Mouse (Mus musculus) hindbrain, embryonic 15.5 days (tissue): ENCODE results near the gene Mrps26. TPM values are rescaled to one million over a fixed set of nuclear protein-coding genes. Genes with fewer than 3 reads are reported as not detected.
A peak's percentile ranks its signal among the peaks of the same experiment; 100 is the strongest.
"Not testable (repeated sequence)": the region's sequence is repeated elsewhere in the genome, so short reads cannot be mapped to it uniquely, and the experiment has no call there.

Experiments
- ATAC-seq: fragments of 200-750 bp; cut with Nextera tagmentation; 2 replicates; pipeline ENCODE4 v1.8.0; 2017; ENCODE audit warnings: low read depth, moderate number of reproducible peaks, moderate TSS enrichment; ENCODE audit not compliant: low FRiP score
- H3K27ac ChIP-seq: fragments of 300-500 bp; sonication (generic); replicated peaks from 2 replicates; pipeline ENCODE4 v1.5.1; 2015; ENCODE audit warnings: mild to moderate bottlenecking, inconsistent platforms
- H3K27me3 ChIP-seq: fragments of 300-500 bp; sonication (generic); 2 replicates; pipeline ENCODE4 v1.6.1; 2015; ENCODE audit warnings: control low read depth, inconsistent platforms
- H3K36me3 ChIP-seq: fragments of 300-500 bp; sonication (generic); 2 replicates; pipeline ENCODE4 v1.6.1; 2015; ENCODE audit warnings: control low read depth, inconsistent platforms
- H3K4me1 ChIP-seq: fragments of 300-500 bp; sonication (generic); replicated peaks from 2 replicates; pipeline ENCODE4 v1.6.1; 2015; ENCODE audit warnings: control low read depth, inconsistent platforms
- H3K4me2 ChIP-seq: fragments of 300-500 bp; sonication (generic); 2 replicates; pipeline ENCODE4 v1.6.1; 2015; ENCODE audit warnings: moderate library complexity, mild to moderate bottlenecking, inconsistent platforms
- H3K4me3 ChIP-seq: fragments of 300-500 bp; sonication (generic); 2 replicates; pipeline ENCODE4 v1.5.1; 2015; ENCODE audit warnings: mild to moderate bottlenecking, inconsistent platforms
- H3K9ac ChIP-seq: fragments of 300-500 bp; sonication (generic); 2 replicates; pipeline ENCODE4 v1.6.1; 2015; ENCODE audit warnings: inconsistent platforms
- H3K9me3 ChIP-seq: fragments of 300-500 bp; sonication (generic); 2 replicates; pipeline ENCODE4 v1.6.1; 2016; ENCODE audit warnings: control low read depth, inconsistent platforms
- WGBS: fragments of 180-500 bp; shearing (Covaris S2); methylation state at CpG from one replicate; pipeline ENCODE4 v1.1.7; 2015; 5-methylcytosine and 5-hydroxymethylcytosine counted together
- polyA plus RNA-seq: library from polyadenylated mRNA; unstranded; fragments of >200 nt; fragmentation: Nextera tagmentation; extraction: Ambion mirVana; gene quantifications from 2 replicates; pipeline ENCODE4 v1.2.1, GENCODE M21; 2015

The Mrps26 gene
- polyA plus RNA-seq, 1 experiment from 2014 or later: 100 TPM

GRCm38 (mm10) chr2:130540266-130540665 is 23.3 kb upstream of the Mrps26 start:
- no peak overlapping the region for H3K4me2 ChIP-seq
- no peaks in the 10 kb centered on the region for H3K4me1 ChIP-seq
- peaks cover 90% of the 10 kb centered on the region for H3K36me3 ChIP-seq
- no peak overlapping the region for H3K27ac ChIP-seq
- H3K4me3 ChIP-seq: no peak overlapping the region
- 90% methylated on average over 9 of the region's 9 CpGs for WGBS
- no peak for ATAC-seq
- no peaks in the 10 kb centered on the region for H3K27me3 ChIP-seq
- H3K9ac ChIP-seq: no peak overlapping the region
- H3K9me3 ChIP-seq: no peaks in the 10 kb centered on the region

DNA sequence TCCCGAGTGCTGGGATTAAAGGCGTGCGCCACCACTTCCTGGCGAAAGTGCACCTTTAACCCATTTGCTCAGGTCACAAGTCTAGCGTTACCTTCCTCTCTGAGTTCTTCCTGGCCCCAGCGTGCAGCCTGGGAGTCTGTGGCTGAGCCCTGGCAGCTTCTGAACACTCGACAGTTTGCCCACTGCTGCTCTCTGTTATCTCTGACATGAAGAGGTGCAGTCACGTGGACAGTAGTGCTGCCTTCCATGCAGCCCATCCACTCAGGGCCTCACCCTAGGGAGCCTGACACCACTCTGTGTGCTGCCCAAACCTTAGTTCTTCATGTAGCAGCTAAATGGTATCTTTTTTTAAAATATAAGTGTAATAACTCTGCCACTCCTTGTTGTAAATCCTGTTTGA is 16.6 kb upstream of the Mrps26 start:
- ATAC-seq: no peak
- Histone ChIP-seq H3K36me3 (peaks cover 80% of the 10 kb centered on the region), H3K27ac (no peak overlapping the region), H3K4me3 (no peak overlapping the region), H3K9me3 (no peaks in the 10 kb centered on the region), H3K4me2 (no peak overlapping the region), H3K9ac (no peak overlapping the region), H3K4me1 (no peaks in the 10 kb centered on the region), H3K27me3 (no peaks in the 10 kb centered on the region)
- WGBS: 94% methylated on average over 8 of the region's 8 CpGs

DNA sequence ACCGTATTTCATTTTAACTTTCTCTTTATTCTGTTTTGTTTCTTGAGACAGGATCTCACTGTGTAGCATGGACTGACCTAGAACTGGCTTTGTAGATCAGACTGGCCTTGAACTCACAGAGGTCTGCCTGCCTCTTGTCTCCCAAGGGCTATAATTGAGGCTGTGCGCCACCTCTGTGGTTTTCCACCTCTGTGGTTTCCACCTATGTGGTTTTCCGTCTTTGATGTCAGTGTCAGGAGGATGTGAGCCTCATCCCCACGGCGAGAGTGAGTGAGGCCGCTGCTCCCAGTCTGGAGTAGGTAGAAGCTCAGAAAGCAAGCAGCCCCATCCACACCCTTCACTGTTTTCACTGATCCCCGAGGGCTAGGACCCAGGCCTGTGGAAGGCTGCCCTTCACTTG is 8.7 kb upstream of the Mrps26 start:
- no peak overlapping the region for H3K27ac ChIP-seq
- H3K9ac ChIP-seq: no peak overlapping the region
- H3K36me3 ChIP-seq: peaks cover 50% of the 10 kb centered on the region
- no peak overlapping the region for H3K4me2 ChIP-seq
- WGBS: 92% methylated on average over 7 of the region's 7 CpGs
- no peaks in the 10 kb centered on the region for H3K9me3 ChIP-seq
- no peaks in the 10 kb centered on the region for H3K27me3 ChIP-seq
- no peak for ATAC-seq
- no peak overlapping the region for H3K4me3 ChIP-seq
- H3K4me1 ChIP-seq: no peaks in the 10 kb centered on the region

DNA sequence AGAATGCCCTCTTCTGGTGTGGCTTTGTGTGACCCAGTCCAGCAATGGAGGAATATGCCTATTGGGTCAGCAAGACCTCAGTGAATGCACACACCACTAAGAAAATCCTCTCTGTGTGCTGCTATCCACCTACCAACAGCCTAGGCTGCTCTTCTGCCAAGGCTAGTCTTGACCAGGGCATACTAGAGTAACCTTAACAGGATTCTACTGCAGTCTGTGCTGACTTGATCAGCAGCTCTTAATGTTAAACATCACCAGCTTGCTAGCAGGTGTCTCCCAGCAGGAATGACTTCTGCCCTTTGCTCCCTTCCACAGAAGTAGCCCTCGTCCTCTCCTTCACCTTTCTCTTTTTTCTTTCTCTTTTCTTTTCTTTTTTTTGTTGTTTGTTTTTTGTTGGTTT is 7.2 kb upstream of the Mrps26 start:
- Histone ChIP-seq H3K9ac (no peak overlapping the region), H3K36me3 (peaks cover 43% of the 10 kb centered on the region), H3K27ac (no peak overlapping the region), H3K27me3 (no peaks in the 10 kb centered on the region), H3K4me3 (no peak overlapping the region), H3K4me1 (no peaks in the 10 kb centered on the region), H3K4me2 (no peak overlapping the region), H3K9me3 (no peaks in the 10 kb centered on the region)
- no peak for ATAC-seq
- 100% methylated on average over 1 of the region's 1 CpGs for WGBS

DNA sequence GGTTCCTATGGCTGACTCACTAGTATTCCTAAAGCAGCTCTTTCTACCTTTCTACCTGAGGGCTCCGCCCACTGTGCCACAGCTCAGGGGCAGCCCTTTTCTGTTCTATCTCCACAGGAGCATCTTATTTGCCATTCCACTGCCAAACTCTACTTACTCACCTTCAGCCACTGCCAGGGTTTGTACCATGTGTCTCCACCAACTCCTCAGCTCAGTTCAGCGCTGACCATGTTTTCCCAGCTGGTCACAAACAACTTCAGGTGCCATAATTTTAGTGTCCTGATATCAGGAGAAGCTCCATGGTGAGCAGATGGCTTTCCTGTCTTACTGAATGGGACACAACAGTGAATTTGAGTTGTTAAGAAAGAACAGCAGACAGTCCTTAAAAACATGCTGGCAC is 6.1 kb upstream of the Mrps26 start:
- H3K9ac ChIP-seq: no peak overlapping the region
- no peak overlapping the region for H3K4me2 ChIP-seq
- H3K4me1 ChIP-seq: no peaks in the 10 kb centered on the region
- no peaks in the 10 kb centered on the region for H3K27me3 ChIP-seq
- ATAC-seq: no peak
- no peaks in the 10 kb centered on the region for H3K9me3 ChIP-seq
- no peak overlapping the region for H3K27ac ChIP-seq
- H3K4me3 ChIP-seq: no peak overlapping the region
- peaks cover 35% of the 10 kb centered on the region for H3K36me3 ChIP-seq
- 97% methylated on average over 2 of the region's 2 CpGs for WGBS

DNA sequence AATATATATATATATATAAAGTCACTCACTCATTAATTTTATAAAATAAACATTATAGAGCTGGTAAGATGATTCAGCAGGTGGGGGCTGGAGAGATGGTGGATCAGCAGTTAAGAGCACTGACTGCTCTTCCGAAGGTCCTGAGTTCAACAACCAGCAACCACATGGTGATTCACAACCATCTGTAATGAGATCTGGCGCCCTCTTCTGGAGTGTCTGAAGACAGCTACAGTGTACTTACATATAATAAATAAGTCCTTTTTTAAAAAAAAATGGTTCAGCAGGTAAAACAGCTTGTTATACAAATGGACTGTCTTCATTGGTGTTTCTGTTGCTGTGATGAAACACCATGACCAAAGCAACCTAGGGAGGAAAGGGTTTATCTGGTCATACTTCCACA is 5.5 kb upstream of the Mrps26 start:
- Histone ChIP-seq H3K9ac (no peak overlapping the region), H3K27me3 (no peaks in the 10 kb centered on the region), H3K9me3 (no peaks in the 10 kb centered on the region), H3K4me3 (no peak overlapping the region), H3K27ac (no peak overlapping the region), H3K4me1 (peaks cover 5% of the 10 kb centered on the region), H3K4me2 (no peak overlapping the region), H3K36me3 (peaks cover 33% of the 10 kb centered on the region)
- WGBS: 75% methylated on average over 2 of the region's 2 CpGs
- no peak for ATAC-seq

DNA sequence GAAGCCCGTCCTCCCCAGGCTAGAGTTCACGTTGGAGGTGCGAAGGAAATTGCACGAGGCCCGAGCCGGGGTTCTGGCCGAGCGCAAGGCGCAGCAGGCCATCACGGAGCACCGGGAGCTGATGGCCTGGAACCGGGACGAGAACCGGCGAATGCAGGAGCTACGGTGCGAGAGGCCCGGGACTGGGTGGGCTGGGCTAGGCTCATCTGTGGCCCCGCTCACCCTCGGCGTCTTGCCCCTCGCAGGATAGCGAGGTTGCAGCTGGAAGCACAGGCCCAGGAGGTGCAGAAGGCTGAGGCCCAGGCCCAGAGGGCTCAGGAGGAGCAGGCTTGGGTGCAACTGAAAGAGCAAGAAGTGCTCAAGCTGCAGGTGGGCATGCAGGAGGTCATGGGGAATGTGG is 521 bp downstream of the Mrps26 start:
- Histone ChIP-seq H3K4me1 (peaks cover 23% of the 10 kb centered on the region), H3K36me3 (peaks cover 15% of the 10 kb centered on the region), H3K9me3 (no peaks in the 10 kb centered on the region), H3K9ac (peak overlapping the region; percentile 88), H3K27me3 (no peaks in the 10 kb centered on the region), H3K4me3 (peak overlapping the region; percentile 91), H3K4me2 (peak overlapping the region; percentile 69), H3K27ac (peak overlapping the region; percentile 77)
- ATAC-seq: no peak
- 0% methylated on average over 23 of the region's 23 CpGs for WGBS

DNA sequence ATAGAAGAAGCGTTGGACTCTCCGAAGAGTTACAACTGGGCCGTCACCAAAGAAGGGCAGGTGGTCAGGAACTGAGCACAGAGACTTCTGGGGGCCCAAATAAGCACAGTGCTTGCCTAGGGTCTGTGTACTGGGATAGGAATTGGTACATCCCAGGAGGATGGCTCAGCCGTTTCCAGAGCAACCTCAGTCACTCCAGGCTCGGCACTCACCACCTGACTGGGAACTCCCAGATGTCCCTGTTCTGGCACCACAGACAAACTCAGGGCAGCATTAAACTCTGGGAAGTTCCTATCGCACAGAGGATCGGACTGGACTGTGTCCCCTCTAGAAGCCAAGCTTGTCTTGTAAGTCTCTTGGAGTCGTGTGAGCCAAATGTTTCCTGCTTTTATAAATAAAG is 1.4 kb downstream of the Mrps26 start:
- no peaks in the 10 kb centered on the region for H3K27me3 ChIP-seq
- H3K9ac ChIP-seq: peak overlapping the region; percentile 88; the same call in 1 of the 2 replicates
- peaks cover 23% of the 10 kb centered on the region for H3K4me1 ChIP-seq
- no peaks in the 10 kb centered on the region for H3K9me3 ChIP-seq
- H3K4me3 ChIP-seq: peak overlapping the region; percentile 91
- no peak overlapping the region for H3K27ac ChIP-seq
- H3K36me3 ChIP-seq: peaks cover 15% of the 10 kb centered on the region
- 80% methylated on average over 8 of the region's 8 CpGs for WGBS
- H3K4me2 ChIP-seq: peak overlapping the region; percentile 69
- no peak for ATAC-seq

- H3K4me1 ChIP-seq: peaks cover 16% of the 10 kb centered on the region
- peaks cover 15% of the 10 kb centered on the region for H3K36me3 ChIP-seq
- 72% methylated on average over 4 of the region's 4 CpGs for WGBS
- H3K9ac ChIP-seq: no peak overlapping the region
- 0 out of 2 replicates have a peak, but pooled peaks cover 2% of the 10 kb centered on the region for H3K27me3 ChIP-seq
- ATAC-seq: no peak
- no peak overlapping the region for H3K4me3 ChIP-seq
- no peak overlapping the region for H3K27ac ChIP-seq
- no peaks in the 10 kb centered on the region for H3K9me3 ChIP-seq
- no peak overlapping the region for H3K4me2 ChIP-seq
These were observed 5.4 kb downstream of the Mrps26 start for GRCm38 (mm10) chr2:130568921-130569320.

DNA sequence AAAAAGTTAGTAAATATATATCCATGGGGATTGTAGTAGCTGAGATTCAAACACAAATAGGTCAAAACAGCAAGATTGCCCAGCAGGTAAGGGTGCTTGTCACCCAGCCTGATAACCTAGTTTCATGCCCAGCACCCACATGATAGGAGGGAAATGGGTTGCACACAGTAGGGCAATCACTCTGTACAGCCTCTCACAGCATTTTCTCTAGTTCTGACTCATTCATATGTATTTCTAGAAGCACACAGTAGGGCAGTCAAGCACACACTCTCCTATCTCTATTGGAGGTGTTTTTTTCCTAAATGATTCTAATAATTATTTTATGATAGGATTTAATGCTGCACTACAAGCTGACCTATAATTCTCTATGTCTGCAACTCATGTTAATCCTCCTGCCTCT is 6.4 kb downstream of the Mrps26 start:
- no peak for ATAC-seq
- H3K27ac ChIP-seq: no peak overlapping the region

GRCm38 (mm10) chr2:130574960-130575359 is 11.4 kb downstream of the Mrps26 start:
- no peaks in the 10 kb centered on the region for H3K9me3 ChIP-seq
- ATAC-seq: no peak
- no peaks in the 10 kb centered on the region for H3K36me3 ChIP-seq
- H3K9ac ChIP-seq: no peak overlapping the region
- H3K27ac ChIP-seq: no peak overlapping the region
- H3K27me3 ChIP-seq: peaks cover 52% of the 10 kb centered on the region
- peaks cover 17% of the 10 kb centered on the region for H3K4me1 ChIP-seq
- no peak overlapping the region for H3K4me3 ChIP-seq
- H3K4me2 ChIP-seq: no peak overlapping the region
- 86% methylated on average over 5 of the region's 5 CpGs for WGBS

More for the DNA sequence above, 6.4 kb downstream of the Mrps26 start:
- no peak overlapping the region for H3K4me2 ChIP-seq
- peaks cover 8% of the 10 kb centered on the region for H3K4me1 ChIP-seq
- no peaks in the 10 kb centered on the region for H3K9me3 ChIP-seq
- no peak overlapping the region for H3K9ac ChIP-seq
- no peak overlapping the region for H3K4me3 ChIP-seq
- H3K36me3 ChIP-seq: peaks cover 15% of the 10 kb centered on the region
- H3K27me3 ChIP-seq: peaks cover 3% of the 10 kb centered on the region

- Histone ChIP-seq H3K9me3 (no peaks in the 10 kb centered on the region), H3K4me1 (peaks cover 25% of the 10 kb centered on the region), H3K9ac (peak within 1 kb of the TSS; percentile 12; the same call in 1 of the 2 replicates), H3K27ac (no peak within 1 kb of the TSS), H3K4me2 (peak within 1 kb of the TSS; percentile 55), H3K36me3 (no peaks in the 10 kb centered on the region), H3K4me3 (peak within 1 kb of the TSS; percentile 30), H3K27me3 (peaks cover 61% of the 10 kb centered on the region)
- WGBS: 42% methylated on average over 9 of the region's 9 CpGs
- ATAC-seq: no peak
These were observed 12.3 kb downstream of the Mrps26 start, which contains the start of gene Oxt for GRCm38 (mm10) chr2:130575873-130576272. Gene Oxt (plus strand): TSS chr2:130576173.

GRCm38 (mm10) chr2:130576564-130576963 is 13.0 kb downstream of the Mrps26 start:
- Histone ChIP-seq H3K4me2 (peak overlapping the region; percentile 55), H3K9ac (peak overlapping the region; percentile 12; the same call in 1 of the 2 replicates), H3K4me3 (peak overlapping the region; percentile 30), H3K27me3 (peaks cover 67% of the 10 kb centered on the region), H3K4me1 (peaks cover 32% of the 10 kb centered on the region)
- H3K36me3 ChIP-seq, H3K27ac ChIP-seq, H3K9me3 ChIP-seq, ATAC-seq: not testable (repeated sequence)
- WGBS: 2% methylated on average over 32 of the region's 32 CpGs
